Mouse (Mus musculus) myocyte (in vitro differentiated cells): ENCODE results near the gene AL732309.1.
A peak's percentile ranks its signal among the peaks of the same experiment; 100 is the strongest.

Experiments used
- MAX ChIP-seq: IDR thresholded peaks from one replicate; pipeline ENCODE4 v1.6.1; 2011; ENCODE audit warnings: low read depth, mild to moderate bottlenecking, control low read depth
- MYOD1 ChIP-seq, 3 experiments: IDR thresholded peaks; one replicate each; pipeline ENCODE4 v1.6.1; 2011; ENCODE audit warnings: control low read depth in 2 of 3, low read depth in 2 of 3, mild to moderate bottlenecking in 2 of 3, moderate library complexity in 1 of 3; ENCODE audit not compliant: insufficient read length in 2 of 3, control insufficient read depth in 1 of 3
- MYOG ChIP-seq, 3 experiments: IDR thresholded peaks; one replicate each; pipeline ENCODE4 v1.6.1; 2011; ENCODE audit warnings: control low read depth in 2 of 3, low read depth in 2 of 3, mild to moderate bottlenecking in 2 of 3; ENCODE audit not compliant: insufficient read length in 2 of 3, control insufficient read depth in 1 of 3, insufficient read depth in 1 of 3
- POLR2A ChIP-seq: IDR thresholded peaks from one replicate; pipeline ENCODE4 v1.6.1; 2011; ENCODE audit warnings: low read depth, mild to moderate bottlenecking, control low read depth, moderate library complexity; ENCODE audit not compliant: insufficient read length
- POLR2AphosphoS2 ChIP-seq: IDR thresholded peaks from one replicate; pipeline ENCODE4 v1.6.1; 2011; ENCODE audit warnings: low read depth, control low read depth; ENCODE audit not compliant: insufficient read length
- TCF12 ChIP-seq: IDR thresholded peaks from one replicate; pipeline ENCODE4 v1.6.1; 2011; ENCODE audit warnings: mild to moderate bottlenecking, control low read depth; ENCODE audit not compliant: poor library complexity, insufficient read depth, severe bottlenecking

GRCm38 (mm10) chr2:25267241-25267640, 20.6 kb upstream of the AL732309.1 start:
- TF ChIP-seq POLR2A = no peak
- no peak for TF ChIP-seq TCF12
- TF ChIP-seq POLR2AphosphoS2 = no peak
- peak in 1 of 3 experiments; percentile 42 for TF ChIP-seq MYOD1 (IDR thresholded peaks at IDR 0.05; ENCODE audit: control insufficient read depth in 1 of 3, insufficient read length in 2 of 3, low read depth in 2 of 3)
- peak in 1 of 3 experiments; percentile 60 for TF ChIP-seq MYOG (IDR thresholded peaks at IDR 0.05; ENCODE audit: control insufficient read depth in 1 of 3, insufficient read depth in 1 of 3, insufficient read length in 2 of 3, low read depth in 2 of 3)
- no peak for TF ChIP-seq MAX
